Mouse (Mus musculus) adrenal gland, adult (tissue): ENCODE results near the gene Selenof.
"Not testable (repeated sequence)": the region's sequence is repeated elsewhere in the genome, so short reads cannot be mapped to it uniquely, and the experiment has no call there.

Experiments used
- DNase-seq, 2 experiments: peaks; one replicate each; pipeline ENCODE4 v3.0.0; 2022 to 2023; ENCODE audit warnings: low spot score in 1 of 2; ENCODE audit not compliant: inconsistent age in 2 of 2

The Selenof gene

DNA sequence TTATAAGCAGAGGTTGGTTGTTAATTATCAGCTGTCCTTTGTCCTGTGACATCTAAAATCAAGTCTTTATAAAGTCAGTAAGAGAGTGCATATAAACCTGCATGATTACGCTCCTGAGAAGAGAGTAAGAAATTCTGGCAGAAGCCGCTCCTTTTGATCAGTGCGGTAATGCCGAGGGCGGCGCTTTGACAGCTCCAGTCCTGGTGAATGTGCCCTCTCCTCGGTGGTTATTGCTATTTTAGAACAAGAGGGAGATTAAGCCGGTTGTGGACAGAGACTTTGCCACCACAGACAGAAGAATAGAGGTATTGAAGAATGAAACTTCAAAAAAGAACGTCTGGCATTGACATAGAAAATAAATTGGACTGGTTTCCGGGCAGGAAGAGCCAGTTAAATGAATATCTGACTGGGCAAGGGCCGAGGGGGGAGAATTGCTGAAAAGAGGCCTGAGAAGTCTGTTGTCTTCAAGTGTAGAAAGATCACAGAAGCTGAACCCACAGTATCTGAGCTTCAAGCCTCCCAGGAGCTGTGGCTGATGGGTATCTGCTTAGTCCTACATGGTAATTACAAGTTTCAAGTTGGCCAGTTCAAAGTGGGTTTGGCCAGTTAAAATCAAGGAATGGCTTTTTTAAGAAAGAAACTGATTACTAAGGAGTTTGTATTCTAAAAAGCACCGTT, 27.8 kb downstream of the Selenof start:
- DNase-seq, result no peak

DNA sequence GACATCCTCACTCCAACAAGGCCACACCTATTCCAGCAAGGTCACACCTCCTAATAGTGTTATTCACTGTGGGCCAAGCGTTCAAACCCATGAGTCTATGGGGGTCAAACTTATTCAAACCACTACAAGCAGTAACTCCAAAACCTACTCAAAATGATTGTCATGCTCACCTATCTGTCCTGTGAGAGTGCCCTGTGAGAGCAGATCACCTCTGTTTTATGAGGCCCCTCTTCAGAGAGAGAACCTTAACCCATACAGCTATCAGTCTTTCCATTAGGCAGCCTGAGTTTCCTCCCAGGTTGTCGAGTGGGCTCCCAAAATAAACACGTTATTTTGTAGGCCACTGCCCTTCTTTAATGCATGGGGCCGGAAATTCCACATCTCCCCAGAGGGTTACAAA, 32.3 kb downstream of the Selenof start:
- DNase-seq, result no peak

DNA sequence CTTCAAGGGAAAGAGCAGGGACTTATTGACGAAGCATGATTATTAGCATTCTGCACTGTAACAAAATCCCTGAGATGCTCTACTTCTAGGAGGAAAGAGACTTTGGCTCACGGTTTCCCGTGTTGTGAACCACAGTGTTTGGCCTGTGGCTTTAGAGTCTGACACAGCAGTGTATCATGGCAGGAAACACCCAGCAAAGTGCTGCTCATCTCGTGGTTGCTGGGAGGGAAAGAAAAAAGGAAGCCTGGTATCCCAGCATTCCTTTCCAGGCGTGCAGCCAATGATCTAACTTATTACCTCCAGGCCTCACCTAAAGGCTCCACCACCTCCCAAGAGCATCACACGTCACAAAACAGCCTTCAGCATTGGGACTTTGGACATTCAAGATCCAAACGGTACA, 32.7 kb downstream of the Selenof start:
- DNase-seq, result no peak

DNA sequence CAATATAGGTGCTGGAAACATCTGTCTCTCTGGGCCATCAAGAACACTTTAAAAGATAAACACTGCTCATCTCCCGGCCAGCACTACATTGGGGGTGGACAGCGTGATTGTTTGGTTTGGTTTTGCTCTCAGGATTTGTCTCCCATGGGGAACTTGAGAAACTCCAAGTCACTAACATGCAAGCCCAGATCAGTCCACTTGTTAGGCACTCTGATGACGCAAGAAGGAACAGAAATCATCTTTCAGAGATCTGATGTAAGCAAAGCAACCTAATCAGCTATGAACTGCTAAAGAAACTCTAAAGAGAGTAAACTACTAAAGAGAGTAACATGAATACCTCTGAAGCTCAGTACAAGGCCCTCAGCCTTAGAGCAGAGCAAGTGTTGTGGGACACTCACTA, 33.5 kb downstream of the Selenof start:
- no peak for DNase-seq

DNA sequence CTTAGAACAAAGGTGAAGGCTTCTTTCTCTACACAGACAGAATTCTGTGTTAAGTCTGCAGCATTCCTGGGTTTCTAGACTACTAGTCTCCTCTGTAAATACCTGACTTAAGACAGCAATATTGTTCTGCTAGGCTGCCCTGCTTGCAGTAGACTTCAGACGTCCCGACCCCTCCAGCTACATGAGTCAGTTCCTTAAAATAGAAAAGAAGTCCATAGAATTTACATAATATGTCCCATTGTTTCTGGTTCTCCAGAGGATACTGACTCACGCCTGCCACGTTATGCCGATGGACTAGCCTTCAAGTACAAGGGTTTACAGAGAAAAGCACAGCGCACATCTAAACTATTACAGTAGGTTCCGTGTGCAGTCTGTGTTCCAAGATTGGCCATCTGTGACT, 34.1 kb downstream of the Selenof start:
- DNase-seq, result no peak

DNA sequence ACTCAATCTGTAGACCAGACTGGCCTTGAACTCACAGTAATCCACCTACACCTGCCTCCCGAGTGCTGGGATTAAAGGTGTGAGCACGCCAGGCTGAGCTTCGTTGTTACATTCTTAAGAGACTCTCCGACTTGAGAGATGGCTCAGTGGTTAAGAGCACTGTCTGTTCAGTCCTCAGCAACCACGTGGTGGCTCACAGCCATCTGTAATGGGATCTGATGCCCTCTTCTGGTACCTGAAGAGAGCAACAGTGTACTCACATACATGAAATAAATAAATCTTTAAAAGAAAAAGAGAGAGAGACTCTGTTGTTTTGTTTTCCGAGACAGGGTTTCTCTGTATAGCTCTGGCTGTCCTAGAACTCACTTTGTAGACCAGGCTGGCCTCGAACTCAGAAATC, 35.7 kb downstream of the Selenof start:
- DNase-seq, result not testable (repeated sequence)

DNA sequence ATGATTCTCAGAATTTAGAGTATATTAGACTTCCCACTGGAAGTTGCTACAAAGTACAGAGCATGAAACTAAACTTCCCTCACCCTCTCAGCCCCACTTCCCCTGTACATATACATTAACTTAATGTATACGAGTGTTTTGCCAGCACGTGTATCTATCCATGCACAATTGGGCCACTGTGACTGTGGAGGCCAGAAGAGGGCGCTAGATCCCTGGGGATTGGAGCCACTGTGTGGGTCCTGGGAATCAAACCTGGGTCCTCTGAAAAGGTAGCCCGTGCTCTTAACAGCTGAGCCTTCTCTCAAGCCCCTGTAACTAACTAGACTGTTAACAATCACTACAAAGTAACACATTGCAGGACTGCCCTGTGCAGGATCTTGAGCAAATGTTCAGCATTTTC, 36.3 kb downstream of the Selenof start:
- DNase-seq, result no peak

DNA sequence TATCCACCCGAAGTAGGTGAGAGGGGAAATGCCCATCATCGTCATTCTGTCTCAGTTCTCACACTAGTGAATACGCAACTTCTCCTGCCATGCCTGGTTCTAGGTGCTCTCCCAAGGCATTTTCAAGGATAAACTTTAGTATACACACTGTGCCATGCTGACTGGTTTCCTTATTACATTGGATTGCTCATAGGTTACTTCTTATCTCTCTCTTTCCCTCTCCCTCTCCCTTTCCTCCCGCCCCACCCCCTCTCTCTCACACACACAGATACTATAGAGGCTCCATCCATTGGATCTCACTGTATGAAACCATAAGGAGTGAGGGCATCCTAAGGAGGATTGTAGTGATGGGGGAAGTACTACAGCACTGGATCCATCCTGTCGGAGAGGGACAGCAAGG, 38.0 kb downstream of the Selenof start:
- DNase-seq, result no peak

DNA sequence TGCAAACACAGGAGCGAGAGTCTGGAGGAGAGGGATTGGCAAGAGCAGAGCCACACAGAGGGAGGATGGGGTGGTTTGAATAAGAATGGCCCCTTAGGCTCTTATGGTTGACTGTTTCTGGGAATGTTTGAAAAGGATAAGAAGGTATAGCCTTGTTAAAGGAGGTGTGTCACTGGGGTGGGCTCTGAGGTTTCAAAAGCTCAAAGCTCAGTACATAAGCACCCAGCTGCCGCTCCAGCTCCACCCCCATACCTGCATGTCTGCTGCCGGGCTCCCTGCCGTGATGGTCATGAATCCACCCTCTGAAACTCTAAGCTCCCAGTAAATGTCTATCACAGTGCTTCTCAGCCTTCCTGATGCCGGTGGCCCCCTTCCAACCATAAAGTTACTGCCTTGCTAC, 40.7 kb downstream of the Selenof start:
- no peak for DNase-seq

DNA sequence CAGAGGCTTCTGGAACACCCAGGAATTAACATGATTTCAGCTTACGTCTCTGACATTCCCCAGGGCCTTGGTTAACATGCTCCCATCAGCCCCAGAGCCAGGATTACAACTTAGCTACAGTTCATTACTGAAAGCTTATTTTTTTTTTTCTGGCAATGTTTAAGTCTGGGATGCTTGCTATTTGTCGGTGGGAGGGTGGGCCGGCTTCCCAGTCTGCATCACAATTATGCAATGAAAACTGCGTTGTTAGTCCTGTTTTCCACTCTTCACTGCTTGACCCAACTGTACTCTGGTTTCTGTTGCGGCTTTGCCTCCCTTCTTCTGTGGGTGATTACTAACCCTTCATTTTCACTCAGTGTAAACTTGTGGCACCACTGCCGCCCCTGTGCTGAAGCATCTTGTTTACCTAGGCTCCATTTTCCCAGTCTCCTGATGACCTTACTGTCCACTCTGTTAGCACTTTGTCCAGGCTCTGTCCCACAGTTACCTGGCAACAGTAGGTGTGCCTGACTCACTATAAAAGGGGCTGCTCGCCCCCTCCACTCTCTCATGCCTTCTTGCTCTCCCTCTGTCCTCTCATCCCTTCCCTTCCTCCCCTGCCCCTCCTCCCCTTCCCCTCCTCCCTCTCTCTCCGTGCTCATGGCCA, 41.6 kb downstream of the Selenof start:
- DNase-seq, result peak in 1 of 2 experiments; percentile 25

DNA sequence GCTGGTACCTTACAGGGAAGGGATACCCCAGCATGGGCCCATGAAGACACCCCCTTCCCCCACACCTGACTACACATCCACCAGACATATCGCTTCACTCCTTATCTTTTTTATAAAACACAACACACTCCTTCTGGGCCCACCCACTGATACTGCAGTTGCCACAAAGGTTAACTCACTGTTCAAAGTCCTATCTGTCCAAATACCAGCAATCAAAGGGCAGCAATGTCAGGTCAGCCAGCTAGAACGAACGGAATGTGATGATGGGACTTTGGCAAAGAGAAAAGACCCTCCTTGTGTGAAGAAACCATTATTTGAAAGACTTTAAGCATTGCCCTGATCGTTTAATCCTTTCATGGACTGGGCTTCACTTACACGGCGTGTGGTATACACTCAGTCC, 42.3 kb downstream of the Selenof start:
- no peak for DNase-seq

DNA sequence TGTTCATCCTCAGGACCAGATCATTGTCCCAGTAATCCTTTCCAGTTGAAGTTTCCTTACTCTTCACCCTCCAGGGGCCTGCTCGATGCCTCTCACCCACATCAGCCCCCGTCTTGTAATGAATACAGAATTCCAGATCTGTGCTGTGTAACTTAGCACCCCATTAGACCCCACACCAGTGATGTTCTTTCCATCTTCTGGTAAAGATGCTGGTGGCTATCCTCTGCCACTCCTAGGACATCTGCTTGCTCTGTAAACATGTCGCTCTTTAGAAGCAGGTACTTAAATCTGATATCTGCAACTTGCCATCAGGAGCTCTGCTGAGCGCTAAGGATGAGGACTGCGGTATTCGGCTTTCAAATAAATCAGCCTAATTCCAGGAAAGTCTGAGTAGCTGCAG, 44.2 kb downstream of the Selenof start:
- DNase-seq, result no peak

DNA sequence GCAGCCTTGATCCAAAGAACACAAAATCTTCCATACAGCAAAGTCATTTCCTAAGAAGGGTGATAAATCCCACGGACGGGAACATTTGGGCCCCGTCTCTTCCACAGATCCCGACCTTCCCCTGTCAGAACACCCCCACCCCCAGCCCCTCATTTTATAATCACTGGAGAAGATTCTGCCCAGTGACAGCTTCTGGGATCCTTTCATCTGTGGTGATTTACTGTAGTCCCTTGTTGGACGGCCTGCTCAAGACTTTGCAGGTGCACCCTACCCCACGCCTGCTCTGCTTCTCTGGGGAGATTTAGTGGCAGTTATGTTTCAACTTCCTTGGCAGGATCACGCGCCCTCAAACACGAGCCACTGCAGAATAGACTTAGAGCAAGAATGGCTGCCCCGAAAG, 44.6 kb downstream of the Selenof start:
- peak; percentile 25 to 67 for DNase-seq

DNA sequence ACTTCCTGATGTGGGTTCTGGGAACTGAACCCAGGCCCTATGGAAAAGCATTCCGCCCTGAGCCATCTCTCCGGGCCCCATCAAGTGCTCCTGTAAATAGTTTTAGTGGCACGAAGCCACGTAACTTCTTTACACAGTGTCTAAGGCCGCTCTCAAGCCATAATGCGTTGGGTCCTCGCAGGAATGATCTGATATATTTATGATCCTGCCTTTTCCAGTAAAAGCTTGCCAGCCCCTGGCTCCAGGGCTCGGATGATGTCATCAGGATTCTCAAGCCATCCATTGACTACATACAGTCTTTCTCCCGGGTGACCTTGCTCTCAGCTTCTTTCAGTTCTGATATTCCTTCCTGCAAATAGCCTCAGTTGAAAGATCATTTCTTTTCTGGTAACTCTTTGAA, 45.4 kb downstream of the Selenof start:
- DNase-seq, result peak; percentile 44 to 77

DNA sequence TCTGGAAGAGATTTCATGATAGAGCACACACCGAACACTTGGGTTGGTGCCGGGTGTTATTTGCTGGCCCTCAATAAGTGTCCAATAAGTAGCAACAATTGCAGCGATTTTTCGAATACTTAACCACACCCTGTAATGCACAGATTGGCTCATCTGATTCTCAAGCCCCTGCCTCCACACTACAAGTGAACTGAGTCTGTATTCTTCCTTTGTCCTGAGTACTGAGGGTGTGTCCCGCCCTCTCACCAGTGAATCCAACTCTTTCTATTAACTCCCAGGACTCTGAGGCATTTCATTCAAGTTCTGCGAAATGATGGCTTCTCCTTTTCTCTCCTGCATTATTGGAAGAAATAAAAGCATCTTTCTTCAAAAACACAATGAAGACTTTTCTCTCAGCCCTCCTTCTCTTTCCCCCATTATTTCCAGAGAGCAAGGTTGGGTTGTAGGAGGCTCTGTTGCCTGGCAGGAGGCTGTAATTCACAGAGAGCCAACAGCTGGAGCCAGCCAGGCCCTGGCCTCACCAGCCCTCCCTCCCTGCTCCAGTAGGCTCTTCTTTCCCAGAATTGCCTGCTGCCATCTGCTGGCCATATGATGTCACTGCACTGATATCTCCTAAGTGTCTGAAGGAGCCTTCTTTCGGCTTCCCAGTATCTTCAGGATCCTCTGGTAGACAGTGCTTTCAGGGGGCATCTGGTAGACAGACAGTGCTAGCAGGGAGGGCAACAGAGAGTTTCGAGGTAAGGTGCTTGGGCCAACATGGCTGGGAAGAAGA, 46.7 kb downstream of the Selenof start:
- DNase-seq, result peak; percentile 82 to 94

DNA sequence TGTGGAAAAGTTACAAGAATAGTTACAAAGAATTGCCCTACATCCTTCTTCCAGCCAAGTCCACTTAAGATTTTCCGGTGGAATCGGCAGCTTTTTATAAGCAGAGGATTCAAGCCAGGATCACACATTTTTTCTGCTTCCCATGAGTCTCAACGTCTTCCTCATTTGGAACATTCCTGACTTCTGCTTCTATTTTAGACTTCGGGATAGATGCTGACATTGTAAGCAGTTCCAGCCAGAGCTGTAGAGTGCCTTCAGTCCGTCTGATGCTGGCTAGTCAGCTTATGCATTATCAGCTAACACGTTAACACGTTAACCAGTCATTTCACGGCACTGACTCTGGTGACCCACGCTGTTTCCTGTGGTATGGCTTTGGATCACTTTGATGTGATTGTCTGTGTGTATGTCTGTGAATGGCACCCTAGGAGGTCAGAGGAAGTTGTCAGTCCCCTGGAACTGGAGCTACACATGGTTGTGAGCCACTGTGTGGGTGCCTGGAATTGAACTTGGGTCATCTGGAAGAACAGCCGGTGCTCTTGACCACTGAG, 47.6 kb downstream of the Selenof start:
- DNase-seq, result peak in 1 of 2 experiments; percentile 33

DNA sequence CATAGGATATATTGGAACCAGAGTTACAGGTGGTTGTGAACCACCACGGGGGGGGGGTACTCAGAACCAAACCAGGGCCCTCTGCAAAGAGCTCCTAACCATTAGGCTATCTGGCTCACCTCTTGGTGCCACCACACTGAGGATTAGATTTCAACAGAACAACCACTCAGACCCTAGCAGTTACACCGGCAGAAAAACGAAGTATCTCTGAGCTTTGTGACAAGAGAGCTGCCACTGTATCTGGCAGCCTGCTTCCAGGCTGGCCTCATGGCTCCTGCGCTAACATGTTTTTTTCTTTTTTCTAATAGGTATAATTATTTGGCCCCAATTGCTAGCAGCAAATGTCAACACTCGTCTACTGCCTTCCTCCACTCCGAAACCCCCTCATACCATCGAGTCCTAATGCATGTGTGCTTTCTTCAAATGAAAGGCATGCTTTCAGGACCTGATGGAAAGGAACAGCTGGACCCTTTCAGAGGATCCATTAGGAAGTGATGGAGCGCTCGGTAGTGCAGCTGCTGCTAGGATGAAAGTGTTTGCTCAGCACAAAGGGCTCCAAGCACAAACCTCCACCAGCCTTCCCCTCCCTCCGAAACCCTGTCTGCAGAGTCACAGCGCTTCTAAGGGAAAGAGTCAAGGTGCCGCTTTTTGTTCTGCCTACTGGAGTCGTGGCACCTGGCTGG, 53.0 kb downstream of the Selenof start:
- DNase-seq, result no peak

DNA sequence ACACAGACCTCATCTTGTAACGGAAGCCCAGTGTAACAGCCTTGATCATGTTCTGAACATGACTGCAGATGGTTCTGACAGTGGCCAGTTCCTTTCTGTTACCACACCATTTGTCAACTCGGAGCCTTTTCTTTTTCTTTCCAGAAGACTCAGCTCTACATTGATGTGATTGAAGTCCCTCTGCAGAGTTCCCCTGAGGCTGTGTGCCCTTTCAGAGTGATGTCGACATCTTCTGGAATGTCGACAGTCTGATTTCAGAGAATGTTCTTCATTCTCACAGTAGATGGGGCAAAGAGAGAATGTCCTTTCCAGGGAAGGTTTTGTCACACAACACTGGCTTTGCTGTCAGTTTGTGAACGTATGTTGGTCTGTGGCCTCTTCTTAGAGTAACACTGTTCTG, 55.6 kb downstream of the Selenof start:
- DNase-seq, result peak in 1 of 2 experiments; percentile 59

DNA sequence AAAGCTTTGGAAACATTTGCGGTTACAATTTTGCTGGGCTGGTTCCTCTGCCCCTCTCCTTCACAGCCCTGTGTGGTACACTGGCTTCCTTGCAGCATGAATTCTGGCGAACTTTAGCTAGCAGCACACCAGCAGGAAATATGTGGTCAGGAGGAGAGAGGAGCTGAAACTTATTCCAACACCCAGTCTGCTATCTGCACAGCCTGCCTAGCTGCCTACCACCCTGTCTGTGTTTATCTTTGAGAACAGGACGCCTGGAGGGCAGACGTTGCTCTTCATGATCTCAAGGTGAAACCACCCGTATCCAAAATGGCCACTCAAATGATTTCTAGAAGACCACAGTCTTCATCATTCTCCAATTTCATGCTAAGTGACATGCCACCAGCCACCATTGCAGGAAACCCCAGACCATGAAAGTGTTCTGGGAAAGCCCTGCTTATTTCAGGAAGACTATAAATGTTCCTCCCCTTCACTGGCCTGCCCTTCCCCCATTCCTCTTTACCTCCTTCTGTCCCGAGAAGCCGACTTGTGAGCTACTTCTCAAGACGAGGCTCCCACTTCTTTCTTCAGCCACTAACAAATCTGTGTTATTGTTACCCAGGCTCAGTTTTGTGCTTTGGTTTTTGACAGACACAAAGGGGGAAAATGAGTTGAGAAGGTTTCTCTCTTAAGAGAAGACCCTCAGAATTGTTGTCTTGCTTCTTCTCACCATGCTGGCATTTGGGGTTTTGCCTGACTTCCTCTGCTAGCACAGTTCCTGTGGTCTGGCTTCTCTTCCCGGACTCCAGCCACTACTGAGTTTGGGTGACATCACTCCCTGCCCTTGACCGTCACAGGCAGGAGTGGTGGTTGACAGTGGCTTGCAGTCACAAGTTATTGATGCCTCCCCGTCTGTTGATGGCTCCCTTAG, 58.2 kb downstream of the Selenof start:
- DNase-seq, result peak; percentile 44 to 77

DNA sequence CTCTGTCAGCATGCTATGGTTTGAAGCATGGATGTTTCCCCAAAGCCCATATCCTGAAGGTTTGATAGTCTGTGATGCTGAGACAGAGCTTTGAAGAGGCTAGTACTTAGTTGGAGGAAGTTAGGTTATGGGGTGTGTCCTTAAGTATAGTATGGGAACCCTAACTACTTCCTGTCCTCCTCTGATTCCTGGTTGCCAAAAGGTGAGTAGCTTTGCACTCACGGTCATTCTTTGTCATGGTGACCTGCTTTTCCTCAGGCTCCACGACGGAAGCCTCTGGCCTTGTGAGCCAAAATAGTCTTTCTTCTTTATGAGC, 58.8 kb downstream of the Selenof start:
- no peak for DNase-seq
